ENCODE assay signal across 7 mouse cellular contexts in genomic region chr6:30802915-30803314, GRCm38 (mm10).
DNase-seq lines count a peak whose midpoint lies in the region; ATAC-seq and TF ChIP-seq lines count a peak whose summit lies in the region.
"Not testable (repeated sequence)": the region's sequence is repeated elsewhere in the genome, so short reads cannot be mapped to it uniquely, and the experiment has no call there.

No protein-coding gene starts in this region.

- WGBS in forebrain, postnatal 0 days = 91% methylated on average over 7 of the region's 7 CpGs
- 89% methylated on average over 7 of the region's 7 CpGs for WGBS in hindbrain, embryonic 13.5 days
- 90% methylated on average over 7 of the region's 7 CpGs for WGBS in kidney, embryonic 15.5 days
- 71% methylated on average over 7 of the region's 7 CpGs for WGBS in liver, embryonic 12.5 days (ENCODE audit: insufficient replicate concordance)
- 91% methylated on average over 7 of the region's 7 CpGs for WGBS in midbrain, embryonic 14.5 days
- WGBS in neural tube, embryonic 15.5 days = 91% methylated on average over 7 of the region's 7 CpGs

- H3K4me1 ChIP-seq in forebrain, postnatal 0 days (ENCODE audit: insufficient read depth); hindbrain, embryonic 13.5 days (replicated peaks); kidney, embryonic 15.5 days; liver, embryonic 12.5 days; midbrain, embryonic 14.5 days (ENCODE audit: control insufficient read depth, insufficient read depth, low read length); neural tube, embryonic 15.5 days: not testable (repeated sequence)

- H3K9ac ChIP-seq in forebrain, postnatal 0 days; hindbrain, embryonic 13.5 days; kidney, embryonic 15.5 days; liver, embryonic 12.5 days; midbrain, embryonic 14.5 days (replicated peaks; ENCODE audit: low read length); neural tube, embryonic 15.5 days (replicated peaks): not testable (repeated sequence)

- TF ChIP-seq CTCF in forebrain, postnatal 0 days (IDR thresholded peaks at IDR 0.05; ENCODE audit: low read depth) = not testable (repeated sequence)

- not testable (repeated sequence) for H3K9me3 ChIP-seq in forebrain, postnatal 0 days (ENCODE audit: low read length); hindbrain, embryonic 13.5 days; kidney, embryonic 15.5 days (replicated peaks); liver, embryonic 12.5 days (replicated peaks); midbrain, embryonic 14.5 days (ENCODE audit: control insufficient read depth, low read length); neural tube, embryonic 15.5 days (replicated peaks)

- H3K27me3 ChIP-seq in forebrain, postnatal 0 days (ENCODE audit: insufficient read depth, low read length); hindbrain, embryonic 13.5 days; kidney, embryonic 15.5 days; liver, embryonic 12.5 days (replicated peaks); midbrain, embryonic 14.5 days (ENCODE audit: control insufficient read depth, insufficient read depth, low read length); neural tube, embryonic 15.5 days (replicated peaks): not testable (repeated sequence)

- H3K27ac ChIP-seq in forebrain, postnatal 0 days (ENCODE audit: low read depth, low read length); hindbrain, embryonic 13.5 days; kidney, embryonic 15.5 days; liver, embryonic 12.5 days; midbrain, embryonic 14.5 days (replicated peaks; ENCODE audit: low read depth, low read length); neural tube, embryonic 15.5 days (replicated peaks): not testable (repeated sequence)

- ATAC-seq in erythroblast, adult 5-6 weeks (replicated peaks; ENCODE audit: low FRiP score, poor library complexity, severe bottlenecking) = peak; percentile 60; the same call in 1 of the 2 replicates
- ATAC-seq in forebrain, postnatal 0 days = peak; percentile 42; the same call in 1 of the 2 replicates
- 0 out of 2 replicates have a peak, but pooled peaks have one; percentile 32 for ATAC-seq in hindbrain, embryonic 13.5 days (ENCODE audit: low FRiP score)
- ATAC-seq in kidney, embryonic 15.5 days (replicated peaks; ENCODE audit: low FRiP score) = 0 out of 2 replicates have a peak, but pooled peaks have one; percentile 49
- peak; percentile 57 for ATAC-seq in liver, embryonic 12.5 days
- peak; percentile 62 for ATAC-seq in midbrain, embryonic 14.5 days (ENCODE audit: low FRiP score, low TSS enrichment)
- 0 out of 2 replicates have a peak, but pooled peaks have one; percentile 53 for ATAC-seq in neural tube, embryonic 15.5 days (ENCODE audit: low FRiP score)

- DNase-seq in forebrain, postnatal 0 days; midbrain, embryonic 14.5 days: not testable (repeated sequence)

- peaks cover 28% of the 10 kb centered on the region for H3K36me3 ChIP-seq in forebrain, postnatal 0 days (ENCODE audit: insufficient read depth)
- peaks cover 25% of the 10 kb centered on the region for H3K36me3 ChIP-seq in hindbrain, embryonic 13.5 days
- H3K36me3 ChIP-seq in kidney, embryonic 15.5 days = peaks cover 23% of the 10 kb centered on the region
- H3K36me3 ChIP-seq in liver, embryonic 12.5 days = peaks cover 13% of the 10 kb centered on the region; the same call in 1 of the 2 replicates
- H3K36me3 ChIP-seq in midbrain, embryonic 14.5 days (ENCODE audit: control insufficient read depth, insufficient read depth, low read length) = peaks cover 40% of the 10 kb centered on the region
- H3K36me3 ChIP-seq in neural tube, embryonic 15.5 days = peaks cover 24% of the 10 kb centered on the region

- H3K4me3 ChIP-seq in forebrain, postnatal 0 days (ENCODE audit: low read depth, low read length); hindbrain, embryonic 13.5 days; kidney, embryonic 15.5 days (replicated peaks); liver, embryonic 12.5 days; midbrain, embryonic 14.5 days (replicated peaks; ENCODE audit: low read depth, low read length); neural tube, embryonic 15.5 days (replicated peaks): not testable (repeated sequence)

- not testable (repeated sequence) for H3K4me2 ChIP-seq in forebrain, postnatal 0 days (ENCODE audit: low read depth); hindbrain, embryonic 13.5 days; kidney, embryonic 15.5 days; liver, embryonic 12.5 days; midbrain, embryonic 14.5 days (ENCODE audit: low read length); neural tube, embryonic 15.5 days
